Mouse (Mus musculus): ENCODE measurements at regions not wholly inside any gene's neighbourhood (a gene's known extent, or its start where the extent isn't known, plus 50 kb on each side); places are given as distances from the start of the nearest gene placed in this dataset.

DNA sequence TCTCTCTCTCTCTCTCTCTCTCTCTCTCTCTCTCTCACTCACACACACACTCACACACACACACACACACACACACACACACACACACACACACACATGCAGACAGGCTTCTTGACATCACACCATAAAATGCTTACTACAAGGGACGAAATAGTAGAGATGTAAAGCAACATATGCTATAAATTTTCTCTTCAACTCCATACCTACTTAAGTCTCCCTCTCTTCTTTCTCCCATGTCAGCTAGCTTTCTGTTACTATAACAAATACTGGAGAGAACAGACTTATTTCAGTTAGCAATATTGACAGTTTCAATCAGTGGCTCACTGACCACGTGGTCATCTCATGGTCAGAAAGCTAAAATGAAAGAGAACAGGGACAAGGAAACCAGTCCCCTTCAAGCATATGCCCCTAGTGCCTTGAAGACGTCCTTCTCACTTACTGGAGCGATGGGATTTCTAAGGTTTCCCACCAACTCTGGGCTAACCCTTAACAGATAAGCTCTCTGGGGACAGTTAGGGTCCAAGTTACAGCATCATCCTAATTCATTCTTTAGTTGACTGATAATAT is 199.7 kb upstream of the Tet2 start:
- TF ChIP-seq MYOD1 (IDR thresholded peaks at IDR 0.05; ENCODE audit: control insufficient read depth, insufficient read length, low read depth) = no peak
- TF ChIP-seq FOSL1 (IDR thresholded peaks at IDR 0.05; ENCODE audit: insufficient read depth, low read length, poor library complexity, severe bottlenecking) = no peak
- no peak for TF ChIP-seq MYOG (IDR thresholded peaks at IDR 0.05; ENCODE audit: control insufficient read depth, extremely low read depth, insufficient read length)
- no peak for TF ChIP-seq USF1 (IDR thresholded peaks at IDR 0.05; ENCODE audit: low read depth)
- no peak for TF ChIP-seq CEBPB (IDR thresholded peaks at IDR 0.05; ENCODE audit: low read depth)
- no peak for TF ChIP-seq CTCF (IDR thresholded peaks at IDR 0.05; ENCODE audit: control insufficient read depth, insufficient read depth, insufficient read length)
- no peak for TF ChIP-seq MAX (IDR thresholded peaks at IDR 0.05)
- H3K79me3 ChIP-seq (ENCODE audit: low read depth) = no peaks in the 10 kb centered on the region
- no peak overlapping the region for H3K4me3 ChIP-seq (ENCODE audit: insufficient read depth, poor library complexity, severe bottlenecking)
- no peak overlapping the region for H3ac ChIP-seq (ENCODE audit: control insufficient read depth, insufficient read length, low read depth)
- no peaks in the 10 kb centered on the region for H3K79me2 ChIP-seq (ENCODE audit: control insufficient read depth, insufficient read depth)
- no peaks in the 10 kb centered on the region for H3K36me3 ChIP-seq (ENCODE audit: control insufficient read depth, insufficient read depth)
- H3K27me3 ChIP-seq (ENCODE audit: control insufficient read depth, insufficient read depth, insufficient read length) = no peaks in the 10 kb centered on the region

DNA sequence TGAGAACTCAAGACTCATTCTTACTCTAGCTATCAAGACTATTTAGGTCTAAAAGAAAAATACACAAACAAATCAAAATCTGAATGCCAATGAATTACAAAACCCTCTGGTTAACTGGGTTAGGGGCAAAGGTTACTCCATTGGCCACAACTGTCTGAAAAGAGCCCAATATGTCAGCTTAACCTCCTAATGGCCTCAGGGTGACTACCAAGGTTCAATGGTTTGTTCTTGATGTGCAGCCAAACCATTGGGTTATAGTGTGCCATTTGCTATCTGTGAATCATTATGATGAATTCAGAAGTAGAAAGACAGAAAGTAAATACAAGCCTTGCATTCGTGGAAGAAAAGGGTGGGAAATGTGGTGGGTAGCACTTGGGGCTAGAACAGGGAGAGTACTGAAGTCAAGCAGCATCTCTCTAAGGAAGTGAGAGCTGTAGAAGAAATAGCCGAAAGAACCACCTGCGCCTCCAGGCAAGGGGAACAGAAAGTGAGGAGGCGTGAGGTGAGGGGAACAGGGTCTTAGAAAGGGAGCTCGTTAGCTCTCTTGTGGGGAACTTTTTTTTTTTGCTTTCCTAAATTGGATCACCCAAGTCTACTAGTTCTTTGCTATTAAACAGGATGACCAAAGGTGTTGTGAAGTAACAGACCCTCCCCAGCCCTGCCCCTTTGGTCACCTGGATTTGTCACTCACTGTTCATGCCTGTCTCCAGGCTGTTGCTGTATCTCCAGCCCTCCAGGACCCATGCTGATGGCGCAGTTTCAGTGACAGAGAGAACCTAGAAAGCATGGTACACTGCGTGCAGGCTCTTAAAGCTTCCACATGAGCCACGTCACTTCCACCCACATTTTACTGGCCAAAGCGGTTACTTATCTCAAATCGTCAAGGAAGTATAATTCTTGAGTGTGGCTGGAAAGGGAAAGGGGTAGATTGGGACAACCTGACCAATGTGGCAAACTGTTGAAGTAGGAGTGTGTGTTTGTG is 204.1 kb upstream of the Tet2 start:
- no peak for TF ChIP-seq MYOG (IDR thresholded peaks at IDR 0.05; ENCODE audit: control insufficient read depth, extremely low read depth, insufficient read length)
- no peak for TF ChIP-seq CEBPB (IDR thresholded peaks at IDR 0.05; ENCODE audit: low read depth)
- TF ChIP-seq FOSL1 (IDR thresholded peaks at IDR 0.05; ENCODE audit: insufficient read depth, low read length, poor library complexity, severe bottlenecking) = no peak
- no peak for TF ChIP-seq MYOD1 (IDR thresholded peaks at IDR 0.05; ENCODE audit: control insufficient read depth, insufficient read length, low read depth)
- no peak for TF ChIP-seq CTCF (IDR thresholded peaks at IDR 0.05; ENCODE audit: control insufficient read depth, insufficient read depth, insufficient read length)
- no peak for TF ChIP-seq USF1 (IDR thresholded peaks at IDR 0.05; ENCODE audit: low read depth)
- no peak for TF ChIP-seq MAX (IDR thresholded peaks at IDR 0.05)
- Histone ChIP-seq H3K79me3 (ENCODE audit: low read depth) (no peaks in the 10 kb centered on the region), H3K79me2 (ENCODE audit: control insufficient read depth, insufficient read depth) (no peaks in the 10 kb centered on the region), H3ac (ENCODE audit: control insufficient read depth, insufficient read length, low read depth) (no peak overlapping the region), H3K4me3 (ENCODE audit: insufficient read depth, poor library complexity, severe bottlenecking) (no peak overlapping the region), H3K27me3 (ENCODE audit: control insufficient read depth, insufficient read depth, insufficient read length) (no peaks in the 10 kb centered on the region), H3K36me3 (ENCODE audit: control insufficient read depth, insufficient read depth) (no peaks in the 10 kb centered on the region)

- TF ChIP-seq CTCF (IDR thresholded peaks at IDR 0.05; ENCODE audit: control insufficient read depth, insufficient read depth, insufficient read length) (no peak), USF1 (IDR thresholded peaks at IDR 0.05; ENCODE audit: low read depth) (no peak), FOSL1 (IDR thresholded peaks at IDR 0.05; ENCODE audit: insufficient read depth, low read length, poor library complexity, severe bottlenecking) (no peak), MYOG (IDR thresholded peaks at IDR 0.05; ENCODE audit: control insufficient read depth, extremely low read depth, insufficient read length) (no peak), CEBPB (IDR thresholded peaks at IDR 0.05; ENCODE audit: low read depth) (no peak), MAX (IDR thresholded peaks at IDR 0.05) (no peak), MYOD1 (IDR thresholded peaks at IDR 0.05; ENCODE audit: control insufficient read depth, insufficient read length, low read depth) (no peak)
- H3K36me3 ChIP-seq (ENCODE audit: control insufficient read depth, insufficient read depth) = no peaks in the 10 kb centered on the region
- H3K4me3 ChIP-seq (ENCODE audit: insufficient read depth, poor library complexity, severe bottlenecking) = no peak overlapping the region
Observed at GRCm38 (mm10) chr3:133750061-133750460, 205.1 kb upstream of the Tet2 start.

DNA sequence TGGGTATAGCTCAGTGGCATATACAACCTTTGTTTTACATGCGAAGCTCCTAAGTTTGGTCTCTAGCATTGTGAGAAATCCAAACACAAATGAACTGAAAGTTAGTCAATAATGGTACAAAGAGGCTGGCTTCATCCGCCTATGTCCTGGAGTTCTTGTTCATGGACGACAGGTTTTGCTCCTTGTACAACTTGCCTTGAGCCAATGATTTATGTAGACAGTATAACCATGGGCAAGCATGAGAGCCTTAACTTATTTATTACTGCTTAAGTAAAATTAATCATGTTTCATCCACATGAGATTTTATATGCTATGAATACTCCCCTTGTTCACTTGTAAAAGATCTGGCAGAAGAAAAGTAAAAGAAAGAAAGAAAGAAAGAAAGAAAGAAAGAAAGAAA is 205.7 kb upstream of the Tet2 start:
- Histone ChIP-seq H3K36me3 (ENCODE audit: control insufficient read depth, insufficient read depth) (no peaks in the 10 kb centered on the region), H3K27me3 (ENCODE audit: control insufficient read depth, insufficient read depth, insufficient read length) (no peaks in the 10 kb centered on the region), H3ac (ENCODE audit: control insufficient read depth, insufficient read length, low read depth) (no peak overlapping the region), H3K79me3 (ENCODE audit: low read depth) (no peaks in the 10 kb centered on the region), H3K79me2 (ENCODE audit: control insufficient read depth, insufficient read depth) (no peaks in the 10 kb centered on the region), H3K4me3 (ENCODE audit: insufficient read depth, poor library complexity, severe bottlenecking) (no peak overlapping the region)
- TF ChIP-seq USF1 (IDR thresholded peaks at IDR 0.05; ENCODE audit: low read depth) = no peak

More at GRCm38 (mm10) chr3:133750061-133750460, 205.1 kb upstream of the Tet2 start:
- Histone ChIP-seq H3K27me3 (ENCODE audit: control insufficient read depth, insufficient read depth, insufficient read length) (no peaks in the 10 kb centered on the region), H3K79me3 (ENCODE audit: low read depth) (no peaks in the 10 kb centered on the region), H3ac (ENCODE audit: control insufficient read depth, insufficient read length, low read depth) (no peak overlapping the region), H3K79me2 (ENCODE audit: control insufficient read depth, insufficient read depth) (no peaks in the 10 kb centered on the region)

DNA sequence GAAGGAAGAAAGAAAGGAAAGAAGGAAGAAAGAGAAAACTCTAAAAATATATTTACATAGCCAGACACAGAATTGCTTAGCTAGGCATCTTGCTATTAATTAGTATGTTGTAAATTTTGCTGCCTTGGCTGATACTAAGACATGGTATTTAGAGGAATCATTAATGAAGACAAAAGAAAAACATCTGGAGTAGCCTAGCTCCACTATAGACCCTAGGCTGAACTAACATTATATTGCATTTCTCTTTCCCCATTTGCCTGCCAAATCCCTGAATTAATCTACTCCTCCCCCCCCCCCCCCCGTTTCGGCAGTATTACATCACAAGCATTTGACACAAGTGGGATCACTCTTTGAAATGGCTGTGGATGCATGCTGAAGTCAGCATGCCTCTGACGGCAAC is 206.1 kb upstream of the Tet2 start:
- Histone ChIP-seq H3K27me3 (ENCODE audit: control insufficient read depth, insufficient read depth, insufficient read length) (no peaks in the 10 kb centered on the region), H3K79me3 (ENCODE audit: low read depth) (no peaks in the 10 kb centered on the region), H3ac (ENCODE audit: control insufficient read depth, insufficient read length, low read depth) (no peak overlapping the region), H3K79me2 (ENCODE audit: control insufficient read depth, insufficient read depth) (no peaks in the 10 kb centered on the region), H3K4me3 (ENCODE audit: insufficient read depth, poor library complexity, severe bottlenecking) (no peak overlapping the region), H3K36me3 (ENCODE audit: control insufficient read depth, insufficient read depth) (no peaks in the 10 kb centered on the region)
- TF ChIP-seq FOSL1 (IDR thresholded peaks at IDR 0.05; ENCODE audit: insufficient read depth, low read length, poor library complexity, severe bottlenecking) (no peak), USF1 (IDR thresholded peaks at IDR 0.05; ENCODE audit: low read depth) (no peak), CEBPB (IDR thresholded peaks at IDR 0.05; ENCODE audit: low read depth) (no peak)

DNA sequence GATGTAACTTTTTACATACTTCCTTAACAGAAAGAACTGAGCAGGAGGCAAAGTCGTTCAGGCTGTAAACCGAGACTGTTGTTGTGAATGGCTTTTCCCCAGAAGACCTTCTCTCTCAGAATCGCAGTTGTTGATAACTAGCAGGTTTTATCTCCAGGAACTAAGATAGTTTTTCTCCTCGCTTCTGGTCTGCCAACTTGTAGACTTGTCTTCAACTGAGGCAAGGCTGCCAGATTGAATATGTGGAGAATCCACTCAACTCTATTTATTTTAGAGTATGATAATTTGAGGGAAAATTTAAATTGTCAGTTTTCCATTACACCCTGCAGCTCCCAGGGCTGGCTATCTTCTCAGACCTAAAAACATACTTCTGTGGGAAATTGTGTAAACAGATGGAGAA is 206.6 kb upstream of the Tet2 start:
- Histone ChIP-seq H3ac (ENCODE audit: control insufficient read depth, insufficient read length, low read depth) (no peak overlapping the region), H3K36me3 (ENCODE audit: control insufficient read depth, insufficient read depth) (no peaks in the 10 kb centered on the region), H3K27me3 (ENCODE audit: control insufficient read depth, insufficient read depth, insufficient read length) (no peaks in the 10 kb centered on the region), H3K79me3 (ENCODE audit: low read depth) (no peaks in the 10 kb centered on the region), H3K79me2 (ENCODE audit: control insufficient read depth, insufficient read depth) (no peaks in the 10 kb centered on the region), H3K4me3 (ENCODE audit: insufficient read depth, poor library complexity, severe bottlenecking) (no peak overlapping the region)
- TF ChIP-seq FOSL1 (IDR thresholded peaks at IDR 0.05; ENCODE audit: insufficient read depth, low read length, poor library complexity, severe bottlenecking) = no peak
- TF ChIP-seq CEBPB (IDR thresholded peaks at IDR 0.05; ENCODE audit: low read depth) = no peak
- no peak for TF ChIP-seq MYOD1 (IDR thresholded peaks at IDR 0.05; ENCODE audit: control insufficient read depth, insufficient read length, low read depth)
- no peak for TF ChIP-seq CTCF (IDR thresholded peaks at IDR 0.05; ENCODE audit: control insufficient read depth, insufficient read depth, insufficient read length)
- no peak for TF ChIP-seq USF1 (IDR thresholded peaks at IDR 0.05; ENCODE audit: low read depth)
- TF ChIP-seq MYOG (IDR thresholded peaks at IDR 0.05; ENCODE audit: control insufficient read depth, extremely low read depth, insufficient read length) = no peak
- TF ChIP-seq MAX (IDR thresholded peaks at IDR 0.05) = no peak
